Mouse (Mus musculus) embryo, embryonic 9.5 days (tissue): ENCODE measurements at regions not wholly inside any gene's neighbourhood (a gene's known extent, or its start where the extent isn't known, plus 50 kb on each side); places are given as distances from the start of the nearest gene placed in this dataset.
"Not testable (repeated sequence)": the region's sequence is repeated elsewhere in the genome, so short reads cannot be mapped to it uniquely, and the experiment has no call there.

Source experiments
- DNase-seq: peaks from one replicate; pipeline ENCODE4 v3.0.0-alpha.2; 2017; ENCODE audit errors: extremely low spot score

DNA sequence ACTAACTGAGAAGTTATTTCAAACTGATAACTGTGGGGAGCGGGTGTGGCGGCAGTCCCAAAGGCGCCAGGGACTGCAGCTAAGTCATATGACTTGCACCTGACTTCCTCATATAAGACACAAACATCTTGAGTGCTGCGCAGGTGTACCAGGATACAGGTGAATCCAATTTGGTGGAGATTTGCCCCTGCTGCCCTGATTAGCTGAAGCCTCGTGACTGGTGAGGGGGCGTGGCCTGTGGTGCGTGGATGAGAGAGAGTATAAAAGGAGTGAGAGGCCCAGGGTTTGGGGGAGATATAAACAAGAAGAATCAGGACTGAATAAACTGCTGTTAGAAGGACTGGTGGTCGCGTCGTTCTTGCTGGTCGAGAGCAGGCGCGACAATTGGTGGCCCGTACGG lies 731.6 kb upstream of the Pcdh10 start:
- DNase-seq: not testable (repeated sequence)

DNA sequence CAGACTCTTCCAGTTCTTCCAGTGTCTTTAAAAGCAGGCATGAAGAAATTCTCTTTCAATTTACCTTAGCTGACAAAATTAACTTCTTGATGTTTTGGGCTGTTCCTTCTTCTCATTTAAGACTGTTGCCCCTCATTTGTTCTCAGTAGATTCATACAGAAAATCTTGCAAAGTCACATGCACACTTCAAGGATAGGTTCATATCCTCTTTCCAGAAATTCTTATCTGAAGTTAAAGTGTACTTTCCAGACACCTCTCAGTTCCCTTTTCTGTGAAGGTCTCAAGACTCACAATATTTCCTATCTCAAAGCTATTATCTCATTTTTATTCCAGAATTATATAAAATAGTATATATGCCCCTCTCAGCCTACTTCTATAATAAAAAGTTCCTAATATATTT lies 681.8 kb upstream of the Pcdh10 start:
- DNase-seq: no peak

GRCm38 (mm10) chr3:44697000-44697681 lies 681.1 kb upstream of the Pcdh10 start:
- no peak for DNase-seq

GRCm38 (mm10) chr3:44701125-44701524 lies 677.1 kb upstream of the Pcdh10 start:
- DNase-seq: no peak

GRCm38 (mm10) chr3:44705666-44706065 lies 672.5 kb upstream of the Pcdh10 start:
- DNase-seq: peak; percentile 4

DNA sequence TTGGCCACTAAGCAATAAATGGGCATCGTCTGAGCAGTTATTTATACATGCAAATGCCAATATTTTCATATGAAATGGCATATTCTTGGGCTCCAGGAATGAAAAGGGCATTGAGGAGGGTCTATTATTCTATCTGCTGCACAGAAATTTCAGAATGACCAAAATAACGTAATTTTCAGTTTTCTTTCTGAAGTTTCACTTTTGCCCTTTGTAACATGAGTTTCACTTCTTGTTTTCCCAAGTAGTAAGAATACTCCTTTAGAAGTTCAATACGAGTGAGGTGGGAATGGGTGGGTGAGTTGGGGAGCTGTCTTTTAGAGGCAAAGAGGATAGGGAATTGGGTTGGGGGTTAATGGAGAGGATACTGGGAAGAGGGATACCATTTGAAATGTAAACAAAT lies 662.7 kb upstream of the Pcdh10 start:
- DNase-seq: no peak
